Mouse (Mus musculus): ENCODE data around the gene Plcd3.
A peak's percentile ranks its signal among the peaks of the same experiment; 100 is the strongest.

The Plcd3 gene

GRCm38 (mm10) chr11:103116959-103117590 is 15.6 kb upstream of the Plcd3 start:
- DNase-seq = peak; percentile 83

GRCm38 (mm10) chr11:103116008-103116818 is 14.8 kb upstream of the Plcd3 start, which contains the start of gene Hexim1:
TSS of gene Hexim1 (plus strand) at chr11:103116231.
- DNase-seq = peak; percentile 100

GRCm38 (mm10) chr11:103115163-103116007 is 13.9 kb upstream of the Plcd3 start:
- peak; percentile 87 for DNase-seq

GRCm38 (mm10) chr11:103114270-103114943 is 12.9 kb upstream of the Plcd3 start:
- no peak for DNase-seq

- no peak for DNase-seq
These were observed 12.3 kb upstream of the Plcd3 start for GRCm38 (mm10) chr11:103113771-103114170.

DNA sequence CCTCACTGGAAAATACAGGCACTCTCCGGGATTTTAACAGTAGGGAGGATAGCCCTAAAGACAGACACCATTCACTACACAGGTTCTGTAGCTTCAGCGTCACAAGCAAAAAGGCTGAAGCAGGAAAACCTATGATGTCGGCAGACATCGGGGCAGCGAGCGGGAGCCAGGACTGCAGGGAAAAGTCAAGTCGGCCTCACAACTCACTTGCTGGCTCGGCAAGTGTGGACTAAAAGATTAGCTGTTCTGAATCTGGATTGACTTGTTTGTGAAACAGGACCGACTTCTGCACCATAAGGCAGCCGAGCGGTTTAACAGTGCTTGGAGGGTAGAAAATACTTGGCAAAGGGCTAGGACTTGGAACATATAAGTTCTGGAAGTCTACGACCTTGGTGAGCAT is 11.5 kb upstream of the Plcd3 start:
- peak; percentile 37 for DNase-seq

- no peak for DNase-seq
These were observed 11.1 kb upstream of the Plcd3 start for GRCm38 (mm10) chr11:103112552-103112912.

DNA sequence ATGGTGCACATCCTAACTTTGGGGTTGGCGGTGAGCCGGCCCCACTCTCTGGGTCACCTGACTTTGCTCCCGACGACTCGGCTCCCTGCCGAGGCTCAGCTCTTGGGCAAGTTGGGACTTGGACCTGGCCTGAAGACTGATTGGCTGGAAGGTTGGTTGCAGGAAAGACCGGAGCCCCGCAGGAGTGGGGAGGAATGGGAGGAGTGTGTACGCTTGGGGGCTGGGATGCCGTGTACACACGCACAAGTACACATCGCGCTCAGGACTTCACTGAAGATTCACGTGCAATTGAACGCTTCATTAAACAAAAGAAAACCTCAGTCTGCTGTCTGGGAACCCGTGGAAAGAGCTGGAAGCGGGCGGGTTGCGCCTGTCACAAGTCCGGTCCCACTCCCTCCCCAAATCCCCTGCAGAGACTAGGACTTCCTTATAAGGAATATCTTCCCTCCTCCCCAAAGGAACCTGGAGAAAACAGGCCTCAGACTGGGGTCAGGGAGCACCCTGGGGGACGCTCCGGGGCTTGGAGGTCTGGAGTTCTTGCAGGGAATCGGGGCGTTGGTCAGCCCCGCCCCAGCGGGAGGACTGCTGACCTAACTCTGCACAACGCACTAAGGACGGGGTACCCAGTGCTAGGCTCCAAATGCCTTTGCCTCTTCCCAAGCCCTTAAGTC is 10.6 kb upstream of the Plcd3 start:
- DNase-seq = peak; percentile 87

GRCm38 (mm10) chr11:103111301-103111700 is 9.8 kb upstream of the Plcd3 start:
- peak; percentile 63 for DNase-seq

- DNase-seq = no peak
These were observed 4.9 kb upstream of the Plcd3 start for GRCm38 (mm10) chr11:103106386-103106785.

DNA sequence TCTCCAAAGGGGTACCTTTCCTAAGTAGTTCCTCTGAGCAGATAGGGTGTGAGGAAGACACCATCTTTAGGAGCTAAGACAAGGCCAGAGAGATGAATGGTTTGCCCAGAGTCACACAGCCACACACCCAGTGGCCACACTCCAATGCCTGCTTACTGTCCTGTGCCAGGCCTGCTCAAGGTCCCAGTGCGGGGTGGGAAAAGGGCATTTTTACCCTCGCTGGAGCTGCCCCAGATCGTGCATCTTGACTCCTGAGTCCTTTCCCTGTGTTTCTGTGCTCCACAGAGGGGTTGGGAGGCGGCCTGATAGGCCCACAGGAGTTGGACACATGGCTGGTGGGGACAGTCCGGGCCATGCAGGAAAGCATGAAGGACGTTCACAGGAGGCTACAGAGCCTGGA is 4.4 kb upstream of the Plcd3 start:
- DNase-seq = no peak

DNA sequence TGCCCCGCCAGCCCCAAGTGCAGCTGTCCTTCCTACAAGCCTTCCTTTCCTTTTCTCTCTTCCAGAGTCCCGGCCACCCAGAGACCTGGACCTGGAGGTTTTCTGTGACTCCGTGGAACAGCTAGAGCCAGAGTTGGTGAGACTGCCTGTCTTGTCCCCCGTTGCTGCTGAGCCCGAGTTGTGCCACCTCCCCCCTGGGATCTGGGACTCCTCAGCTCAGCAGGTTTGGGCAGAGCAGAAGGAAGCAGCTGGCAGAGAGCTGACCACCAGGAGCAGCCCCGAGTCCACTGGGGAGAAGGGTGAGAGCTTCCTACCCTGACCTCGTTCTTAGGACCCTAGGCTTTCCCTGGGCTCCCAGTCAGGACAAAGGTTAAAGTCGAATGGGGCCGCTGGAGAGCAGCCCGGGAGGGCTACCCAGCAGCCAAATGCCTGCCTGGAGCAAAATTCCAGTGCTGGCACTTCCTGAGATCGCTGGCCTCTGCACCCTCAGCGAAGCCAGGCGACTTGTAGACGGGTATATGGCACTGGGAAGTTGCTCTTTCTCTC is 3.8 kb upstream of the Plcd3 start:
- peak; percentile 81 for DNase-seq

GRCm38 (mm10) chr11:103104469-103104868 is 3.0 kb upstream of the Plcd3 start:
- DNase-seq = no peak

GRCm38 (mm10) chr11:103103621-103104020 is 2.2 kb upstream of the Plcd3 start:
- no peak for DNase-seq

DNA sequence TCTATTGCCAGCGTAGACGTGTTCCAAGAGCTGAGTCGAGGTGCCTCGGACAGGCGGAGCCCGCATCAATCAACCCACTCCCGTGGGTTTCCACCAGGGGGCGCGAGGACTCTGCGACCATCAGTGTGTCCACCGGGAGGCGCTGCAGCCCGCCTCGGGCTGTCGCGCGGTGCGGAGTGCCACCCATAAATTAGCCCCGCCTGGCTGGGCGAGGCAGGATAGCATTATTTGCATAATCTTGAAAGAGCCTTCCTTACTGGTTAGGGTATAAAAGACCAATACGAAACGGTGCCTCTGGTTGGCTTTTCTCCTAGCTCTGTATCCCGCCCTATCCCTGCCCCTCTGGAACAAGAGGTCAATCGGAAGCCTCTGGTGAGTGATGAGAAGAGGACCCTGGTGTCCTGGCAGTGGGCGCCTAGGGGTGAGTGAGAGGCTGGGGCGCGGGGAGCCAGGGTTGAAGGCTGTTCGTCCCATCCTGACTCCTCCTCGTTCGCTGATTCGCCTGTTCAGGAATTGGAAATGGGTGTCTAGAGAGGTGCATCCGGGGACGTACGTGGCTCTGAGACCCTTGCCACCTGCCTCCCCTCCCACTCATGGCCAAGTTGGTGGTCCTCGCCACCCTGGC is 1.4 kb upstream of the Plcd3 start:
- DNase-seq = peak; percentile 98

DNA sequence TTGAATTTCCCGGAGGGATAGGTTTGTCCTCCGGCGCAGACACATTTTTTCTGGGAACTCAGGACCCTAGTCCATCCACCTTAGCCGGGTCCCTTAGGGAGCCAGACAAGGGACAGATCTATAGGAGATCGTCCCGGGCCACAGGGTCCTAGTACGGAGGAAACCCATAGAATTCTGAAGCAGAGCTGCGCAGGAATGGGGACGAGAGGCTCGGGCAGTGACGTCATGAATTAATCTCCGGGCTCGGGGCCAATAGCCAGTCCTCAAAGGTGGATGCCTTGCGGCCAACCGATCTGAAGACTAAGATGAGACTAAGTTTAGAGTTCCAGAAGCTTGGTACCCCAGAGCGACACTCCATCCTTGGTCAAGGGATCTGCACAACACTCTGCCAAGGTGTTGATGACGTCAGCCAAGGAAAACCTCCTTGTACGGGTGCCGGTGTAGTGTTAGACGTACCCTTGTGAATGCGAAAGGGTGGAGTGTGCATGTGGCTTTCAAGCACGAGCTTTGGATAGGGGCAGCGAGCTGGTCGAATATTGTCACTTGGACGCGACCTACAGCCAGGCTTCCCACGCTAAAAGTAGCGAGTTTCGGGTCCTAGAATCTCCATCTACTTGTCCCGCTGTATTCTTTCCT is 526 bp upstream of the Plcd3 start:
- DNase-seq = peak; percentile 89

GRCm38 (mm10) chr11:103100361-103100760 is 1.1 kb downstream of the Plcd3 start:
- no peak for DNase-seq

- DNase-seq = no peak
These were observed 2.0 kb downstream of the Plcd3 start for GRCm38 (mm10) chr11:103099352-103099940.

DNA sequence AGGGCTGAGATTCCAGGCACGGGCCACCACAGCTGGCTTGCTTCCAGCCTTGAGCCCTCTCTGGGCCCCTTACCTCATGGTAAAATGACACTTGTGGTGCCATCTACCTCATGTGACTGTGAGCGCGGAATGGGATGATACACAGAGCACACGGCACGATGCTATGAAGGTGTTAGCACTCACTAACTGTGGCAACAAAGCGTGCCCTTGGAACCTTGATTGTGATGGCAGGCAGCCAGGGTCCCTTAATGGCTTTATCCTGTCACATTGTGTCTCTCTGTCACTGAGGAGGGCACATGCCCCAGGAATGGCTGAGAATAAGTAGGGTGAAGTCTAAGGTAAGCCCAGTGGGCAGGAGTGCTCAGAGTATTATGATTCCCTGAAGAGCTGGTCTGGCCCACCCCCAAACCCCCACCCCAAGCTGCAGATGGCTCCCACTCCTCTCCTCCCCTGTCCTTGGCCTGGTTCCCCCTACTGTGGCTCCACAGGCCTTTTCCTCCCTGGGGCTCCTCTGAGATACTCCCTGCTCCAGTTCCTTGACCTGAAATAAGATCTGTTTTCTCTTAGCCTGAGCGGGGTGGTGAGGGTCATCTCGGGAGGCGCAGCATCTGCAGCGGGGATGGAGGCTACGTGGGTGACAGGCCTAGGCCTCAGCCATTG is 2.8 kb downstream of the Plcd3 start:
- DNase-seq = no peak

Data from kidney, adult 18-20 months (tissue).